Mouse (Mus musculus) spleen, embryonic (tissue): ENCODE results near the gene Spag9.

Experiments
- CTCF ChIA-PET: fragments of 350-600 bp; sonication (Branson Sonifier 250); formaldehyde crosslinking; loops from one replicate; lab custom pipeline; 2022; lab: Charles Lee

Gene Spag9

DNA sequence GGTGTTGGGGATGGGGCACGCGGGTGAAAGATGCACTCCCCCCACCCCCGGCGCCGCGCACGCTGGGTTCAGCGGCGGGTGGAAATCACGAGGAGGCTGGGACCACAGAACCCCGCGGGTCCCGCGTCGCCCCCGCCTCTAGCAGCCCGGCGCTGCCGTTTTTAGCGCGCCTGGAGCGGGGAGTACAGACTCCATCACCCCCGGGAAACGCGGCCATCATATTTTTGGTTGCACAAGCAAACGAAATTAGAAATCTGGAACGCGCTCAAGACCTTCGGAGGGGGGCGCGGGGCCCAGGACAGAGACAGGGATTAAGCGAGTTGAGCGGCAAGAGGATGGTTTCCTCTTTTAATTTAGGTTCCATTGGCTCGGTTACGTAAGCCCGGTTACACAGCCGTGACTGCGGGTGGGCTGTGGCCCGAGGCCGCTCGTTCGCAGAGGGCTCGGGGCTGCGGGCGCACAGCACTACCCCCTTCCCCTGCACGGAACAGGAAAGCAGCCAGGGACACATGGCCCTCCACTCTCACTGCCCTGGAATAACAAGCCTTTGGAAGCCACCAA lies 153.1 kb downstream of the Spag9 start:
- CTCF ChIA-PET: interaction anchor here (0.6 kb wide), 1 partner anchor 8 kb away, joined by 3 read pairs; no protein-coding TSS in a partner anchor

DNA sequence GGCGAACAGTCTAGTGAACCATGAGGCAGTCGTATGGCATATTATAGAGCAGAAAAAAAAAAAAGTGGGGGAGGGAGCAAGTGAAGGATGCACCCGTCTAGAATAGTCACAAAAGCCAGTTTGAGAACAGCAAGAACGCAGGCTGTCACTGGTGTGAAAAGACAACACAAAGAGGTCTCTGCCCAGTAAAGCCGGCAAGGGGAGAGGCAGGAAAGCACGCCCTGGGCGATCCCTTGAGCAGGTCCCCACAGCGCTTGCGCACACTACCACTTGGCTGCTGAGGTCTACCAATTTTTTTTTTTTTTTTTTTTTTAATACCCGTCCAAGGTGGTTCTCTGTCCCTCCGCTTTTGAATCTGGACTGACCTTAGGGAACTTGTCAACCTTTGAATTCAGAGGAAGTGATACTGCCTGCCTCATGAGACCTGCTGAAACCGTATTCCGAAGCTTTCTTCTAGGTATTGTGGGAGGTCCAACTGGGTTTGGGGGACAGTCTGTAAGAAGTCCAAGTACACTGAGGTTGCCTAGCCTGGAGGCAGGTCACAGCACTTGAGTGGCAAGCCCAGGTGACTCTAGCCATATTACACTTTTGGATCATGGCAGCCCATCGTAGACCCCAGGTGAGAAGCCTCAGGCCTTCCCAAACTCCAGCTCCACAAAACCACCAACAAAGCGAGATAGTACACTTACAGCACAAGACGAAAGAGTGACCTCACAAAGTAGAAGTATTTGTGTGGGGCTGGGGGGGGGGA lies 153.8 kb downstream of the Spag9 start:
- CTCF ChIA-PET: interaction anchor here (0.6 kb wide), 1 partner anchor 8 kb away, joined by 3 read pairs; no protein-coding TSS in a partner anchor

DNA sequence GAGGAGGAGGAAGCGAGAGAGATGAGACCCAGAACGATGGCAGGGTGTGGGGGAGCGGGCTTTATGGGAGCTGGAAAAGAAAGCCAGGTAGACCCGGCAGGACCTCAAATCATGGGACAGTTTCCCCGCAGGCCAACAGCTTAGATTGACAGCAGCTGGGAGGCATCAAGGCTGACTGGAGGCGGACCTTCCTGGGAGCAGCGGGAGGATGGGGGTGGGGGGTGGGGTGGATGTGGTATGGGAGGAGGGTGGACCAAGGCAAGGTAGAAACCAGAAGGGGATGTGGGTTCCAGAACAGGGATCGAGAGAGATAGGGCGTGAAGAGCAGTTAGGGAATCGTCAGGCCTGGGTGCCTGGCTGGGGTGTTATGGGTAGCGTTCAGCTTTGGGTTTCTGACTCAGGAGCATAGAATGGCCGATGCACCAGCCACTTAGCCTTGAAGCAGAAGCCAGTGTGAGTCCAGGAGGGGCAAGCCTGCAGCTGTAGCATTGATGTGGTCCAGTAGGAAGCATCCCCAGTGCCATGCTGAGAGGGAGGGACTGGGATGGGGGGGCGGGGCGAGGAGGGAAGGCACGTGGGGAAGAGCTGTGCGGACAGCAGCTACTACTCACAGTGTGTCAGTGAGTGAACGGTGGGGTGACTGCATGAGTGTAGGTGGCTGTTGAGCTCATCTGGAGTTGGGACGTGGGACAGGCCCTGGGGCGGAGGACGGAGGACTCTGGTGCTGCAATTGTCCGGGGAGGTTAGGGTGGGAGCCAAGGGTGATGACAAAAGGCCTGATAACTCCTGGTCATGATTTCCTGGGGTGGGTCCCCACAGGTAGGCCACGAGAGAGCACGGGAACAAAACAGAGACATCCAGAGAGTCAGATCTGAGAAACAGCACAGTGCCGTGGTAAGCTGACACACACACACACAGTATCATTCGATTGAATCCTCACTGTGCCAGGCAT lies 154.9 kb downstream of the Spag9 start:
- CTCF ChIA-PET: no interaction called here

DNA sequence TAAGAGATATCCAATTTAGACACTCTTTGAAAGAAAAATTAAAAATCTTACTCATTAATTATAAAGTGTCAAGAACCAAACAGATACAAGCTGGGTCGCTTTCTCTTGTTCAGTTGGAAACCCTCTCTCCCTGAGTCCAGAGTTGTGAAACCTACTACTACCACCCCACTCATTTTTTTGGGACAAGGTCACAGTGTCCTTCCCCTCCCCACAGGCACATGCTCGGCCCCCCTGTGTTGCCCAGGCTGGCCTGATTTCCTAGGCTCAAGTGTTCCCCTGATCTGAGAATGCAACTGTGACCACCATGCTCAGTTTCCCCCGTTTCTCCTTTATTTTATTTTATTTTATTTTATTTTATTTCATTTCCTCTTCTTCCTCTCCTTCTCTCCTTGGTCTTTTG lies 158.3 kb downstream of the Spag9 start:
- CTCF ChIA-PET: no interaction called here

DNA sequence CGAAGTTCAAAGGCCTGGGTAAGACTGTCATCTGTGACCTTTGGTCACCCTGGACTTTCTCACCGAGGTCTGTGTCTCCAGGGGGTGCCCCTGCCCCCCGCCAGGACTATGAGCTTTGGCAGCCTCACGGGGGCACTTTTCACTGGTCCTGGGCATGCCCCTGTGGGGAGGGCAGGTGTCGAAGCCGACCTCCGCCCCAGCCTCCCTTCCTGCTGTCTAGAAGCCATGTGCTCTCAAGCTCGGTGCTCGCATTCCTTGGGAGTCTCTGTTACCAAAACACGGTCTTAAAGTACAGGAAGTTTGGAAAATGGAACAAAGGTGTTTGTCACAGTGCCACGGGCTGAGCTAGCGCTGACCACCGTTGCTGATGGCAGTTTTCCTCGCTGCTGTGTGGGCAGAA lies 162.6 kb downstream of the Spag9 start:
- CTCF ChIA-PET: no interaction called here

DNA sequence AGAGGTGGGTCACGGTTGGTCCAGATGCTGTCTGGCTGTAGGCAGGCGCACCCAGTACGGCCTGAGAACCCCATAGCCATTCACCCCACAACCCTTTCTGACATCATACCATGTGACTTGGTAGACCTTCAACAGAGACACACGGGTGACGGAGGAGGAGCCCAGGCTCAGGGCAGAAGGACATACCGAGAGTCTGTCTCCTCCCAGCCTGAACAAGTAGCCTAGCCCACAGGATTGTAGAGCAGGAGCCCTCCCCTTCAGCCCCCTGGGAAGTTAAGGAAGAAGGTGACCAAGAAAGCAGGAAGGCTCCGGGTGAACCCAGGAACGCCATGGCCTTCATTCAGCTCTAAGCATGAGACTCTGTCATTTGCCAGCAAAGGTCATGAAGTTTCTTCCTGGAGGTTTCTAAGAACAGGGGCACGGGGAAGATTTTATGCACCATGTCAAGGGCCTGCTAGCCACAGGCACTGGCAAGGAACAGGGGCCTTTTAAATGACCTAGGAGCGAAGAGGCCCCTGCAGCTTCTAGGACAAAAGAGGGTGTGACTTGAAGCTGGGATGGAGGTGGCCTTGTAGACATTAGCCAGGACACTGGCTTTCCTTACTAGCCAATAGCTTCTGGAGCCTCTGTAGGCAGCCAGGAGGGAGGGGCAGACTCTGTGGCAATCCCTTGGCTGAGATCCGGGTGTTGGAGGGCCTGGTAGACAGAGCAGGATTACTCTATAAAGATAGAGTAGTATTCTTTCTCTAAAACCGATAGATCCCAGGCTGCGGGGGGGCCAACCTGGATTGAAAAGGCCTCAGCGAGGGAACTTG lies 163.4 kb downstream of the Spag9 start:
- CTCF ChIA-PET: no interaction called here

DNA sequence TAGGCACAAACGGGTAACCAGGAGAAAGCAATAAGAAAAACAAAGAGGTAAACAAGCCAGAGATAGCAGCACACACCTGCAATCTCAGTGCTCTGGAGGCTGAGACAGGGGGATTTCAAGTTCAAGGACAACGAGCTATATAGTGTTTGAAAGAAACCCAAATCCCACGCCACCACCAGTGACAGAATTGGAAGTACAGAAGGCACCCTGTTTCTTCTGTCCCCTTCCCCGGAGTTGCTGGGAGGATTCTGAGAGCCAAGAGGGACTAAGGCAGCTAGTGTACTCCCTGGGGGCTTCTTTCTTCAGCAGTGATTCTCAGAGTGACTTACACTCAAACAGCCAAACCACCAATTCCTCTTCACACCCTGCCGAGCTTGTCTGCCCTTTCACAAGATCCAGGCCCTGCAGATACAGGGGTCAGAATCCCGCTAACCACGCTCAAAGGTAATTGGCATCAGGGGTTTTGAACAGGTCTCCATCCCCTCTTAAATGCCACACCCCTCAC lies 164.1 kb downstream of the Spag9 start:
- CTCF ChIA-PET: no interaction called here

DNA sequence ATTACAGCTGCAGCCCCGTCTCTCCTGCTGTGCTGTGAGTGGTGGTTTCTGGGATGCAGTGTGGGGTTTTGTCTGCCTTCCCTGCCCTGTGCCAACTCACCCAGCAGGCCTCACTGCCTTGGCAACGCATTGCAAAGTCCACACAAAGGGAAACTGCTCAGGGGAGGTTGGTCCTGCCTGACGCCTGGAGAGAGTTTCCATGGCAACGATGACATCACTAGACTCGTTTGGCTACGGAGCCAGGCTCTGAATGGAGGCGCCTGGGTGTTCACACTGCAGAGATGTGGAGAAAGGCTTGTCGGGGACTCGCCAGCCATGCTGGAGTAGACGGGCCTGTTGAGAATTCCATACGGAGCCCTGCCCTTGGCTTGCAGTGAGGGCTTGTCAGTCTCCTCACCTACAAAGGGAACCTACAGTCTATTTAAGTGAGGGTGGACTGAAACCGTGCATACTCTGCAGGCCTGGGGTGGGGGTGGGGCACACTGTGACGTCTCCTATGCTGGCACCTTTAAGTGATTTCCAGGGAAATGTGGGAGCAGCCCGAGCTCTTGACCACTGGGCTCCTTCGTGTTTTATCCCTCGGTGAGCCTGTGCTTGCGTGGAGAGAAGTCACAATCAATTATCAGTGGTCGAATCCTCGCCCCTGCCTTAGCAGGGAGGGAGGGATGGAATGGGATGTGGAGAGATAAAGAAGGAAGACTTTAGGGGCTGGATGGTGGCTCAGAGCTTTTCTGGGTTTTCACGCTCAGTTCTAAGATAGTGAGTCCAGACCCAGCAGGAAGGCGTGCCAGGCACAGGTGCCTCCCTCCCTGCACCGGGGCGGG lies 164.8 kb downstream of the Spag9 start:
- CTCF ChIA-PET: interaction anchor here (0.7 kb wide), 1 partner anchor 81 kb away, joined by 3 read pairs; no protein-coding TSS in a partner anchor

DNA sequence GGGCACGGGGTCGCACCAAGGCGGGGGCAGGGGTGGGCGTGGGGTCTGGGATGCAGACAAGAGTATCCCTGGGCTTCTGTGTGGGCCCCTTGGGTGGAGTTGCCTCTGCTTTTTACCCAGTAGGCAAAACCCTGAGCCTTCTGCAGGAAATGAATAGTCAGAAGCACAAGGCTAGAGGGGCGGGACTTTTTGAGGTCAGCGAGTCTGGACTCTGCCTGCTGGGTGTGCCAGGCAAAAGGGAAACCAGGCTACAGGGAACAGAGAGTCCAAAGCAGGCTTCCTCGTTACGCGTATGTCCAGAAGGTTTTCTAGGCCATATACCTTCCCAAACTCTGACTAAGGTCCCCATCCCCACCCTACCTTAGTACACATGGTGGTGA lies 165.4 kb downstream of the Spag9 start:
- CTCF ChIA-PET: interaction anchor here (0.7 kb wide), 1 partner anchor 81 kb away, joined by 3 read pairs; no protein-coding TSS in a partner anchor

DNA sequence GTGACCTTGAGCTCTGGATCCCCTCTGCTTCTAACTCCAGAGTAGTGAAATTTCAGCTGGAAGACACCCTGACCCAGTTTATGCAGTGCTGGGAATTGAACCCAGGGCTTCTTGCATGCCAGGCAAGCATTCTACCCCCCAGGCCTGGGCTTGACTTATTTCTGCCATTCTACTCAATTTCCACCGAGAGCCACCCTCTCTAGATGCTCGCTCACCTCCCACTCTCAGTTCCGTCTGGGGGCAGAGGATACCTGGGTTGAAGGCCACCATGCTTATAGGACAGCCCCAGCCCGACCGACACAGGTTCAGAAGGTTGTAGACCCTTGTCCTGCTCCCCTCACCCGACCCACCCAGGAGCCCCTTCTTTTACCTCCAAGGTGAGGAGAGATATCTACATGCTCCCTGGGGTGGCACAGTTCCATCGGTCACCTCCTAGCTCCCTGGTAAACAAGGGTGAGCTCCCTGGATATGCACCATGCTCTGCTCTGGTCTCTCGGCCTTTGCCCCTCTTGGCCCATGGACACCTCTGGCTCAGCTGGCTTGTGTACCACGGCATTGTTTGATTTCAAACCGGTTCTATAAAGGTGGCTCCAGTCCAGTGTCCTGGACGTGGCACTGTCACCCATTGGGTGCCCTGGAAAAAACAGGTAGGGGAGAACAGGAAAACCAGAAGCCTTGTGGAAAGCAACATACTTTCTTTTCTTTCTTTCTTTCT lies 166.1 kb downstream of the Spag9 start:
- CTCF ChIA-PET: no interaction called here

DNA sequence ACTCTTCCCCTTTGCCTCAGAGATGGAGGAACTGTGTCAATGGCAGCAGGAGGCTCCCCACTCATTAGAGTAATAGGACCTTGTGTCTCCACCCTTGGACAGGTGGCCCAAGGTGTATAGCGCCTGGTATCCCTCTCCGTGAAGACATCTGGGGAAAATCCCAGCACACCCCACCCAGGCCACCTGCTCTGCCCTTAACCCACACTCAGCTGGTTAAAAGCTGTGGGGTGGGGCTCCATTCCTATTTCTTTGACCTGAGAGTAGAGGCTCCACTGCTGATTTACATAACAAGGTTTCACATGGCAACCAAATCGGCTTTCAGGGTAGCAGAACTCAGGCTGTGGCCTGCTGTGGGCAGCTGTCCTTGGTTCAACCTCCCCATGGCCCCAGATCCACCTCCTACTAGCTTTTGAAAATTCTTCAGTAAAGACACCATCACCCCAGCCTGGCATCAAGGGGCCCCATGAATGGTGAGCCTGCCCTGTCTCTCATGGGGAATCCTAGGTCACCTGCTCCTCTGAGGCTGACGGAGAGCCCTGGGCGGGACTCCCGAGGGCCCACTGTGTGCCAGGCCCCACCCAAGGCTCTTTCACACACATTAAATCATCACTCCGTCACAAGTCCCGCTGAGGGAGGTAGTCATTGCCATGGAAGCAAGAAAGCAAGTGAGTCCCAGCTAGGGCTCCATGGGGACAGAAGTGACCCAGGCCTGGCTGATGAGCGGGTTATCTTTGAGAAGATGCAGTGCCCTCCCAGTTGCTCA lies 167.3 kb downstream of the Spag9 start:
- CTCF ChIA-PET: no interaction called here

DNA sequence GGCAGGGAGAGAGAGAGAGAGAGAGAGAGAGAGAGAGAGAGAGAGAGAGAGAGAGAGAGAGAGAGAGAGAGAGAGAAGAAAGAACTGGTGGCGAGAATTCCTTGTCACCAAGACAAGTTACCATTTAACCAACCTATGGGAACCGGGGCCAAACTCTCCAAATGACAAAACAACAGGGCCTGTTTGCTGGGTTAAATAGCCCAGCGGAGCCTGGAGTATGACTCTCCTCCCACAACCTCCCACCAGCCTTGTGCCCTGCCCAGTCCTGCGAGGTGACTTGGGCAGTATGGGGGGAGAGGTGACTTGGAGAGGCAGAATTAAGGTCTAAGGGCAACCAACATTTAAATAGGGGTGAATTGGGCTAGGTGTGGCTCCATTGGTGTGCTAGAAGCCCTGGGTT lies 169.9 kb downstream of the Spag9 start:
- CTCF ChIA-PET: no interaction called here

DNA sequence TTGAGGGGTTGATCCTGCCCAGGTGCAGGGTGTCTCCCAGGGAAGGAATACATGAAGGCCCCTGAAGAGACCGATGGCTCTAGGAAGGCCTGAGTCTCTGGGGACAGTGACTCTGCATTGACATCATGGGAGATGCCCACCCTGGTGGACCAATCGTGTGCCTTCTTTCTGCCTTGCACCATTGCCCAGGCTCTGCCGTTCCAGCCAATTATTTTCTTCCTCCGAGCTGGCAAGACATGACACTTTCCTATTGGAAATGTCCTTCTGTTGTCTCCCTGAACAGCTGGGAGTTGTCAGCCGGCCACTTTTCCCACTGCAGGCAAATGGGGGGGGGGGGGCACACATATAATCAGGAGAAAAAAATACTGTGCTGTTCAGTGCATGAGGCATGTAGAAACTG lies 172.3 kb downstream of the Spag9 start:
- CTCF ChIA-PET: no interaction called here

DNA sequence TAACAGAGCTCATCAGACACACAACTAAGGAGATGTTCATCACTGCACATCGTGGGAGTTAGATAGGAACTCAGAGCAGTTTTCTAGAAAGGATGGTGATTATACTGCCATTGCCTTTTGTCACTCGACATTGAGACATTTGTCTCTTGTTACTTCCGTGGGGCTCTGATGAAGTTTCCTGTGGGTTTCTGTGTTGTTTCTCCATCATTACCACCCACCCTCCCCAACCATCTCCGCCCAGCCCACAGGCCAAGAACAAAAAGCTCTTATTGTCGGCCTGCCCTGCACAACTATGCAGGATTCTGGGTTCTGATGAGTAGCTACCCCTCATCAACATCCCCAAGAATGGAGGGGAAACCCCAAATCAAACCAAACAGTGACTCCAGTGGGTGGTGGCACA lies 173.7 kb downstream of the Spag9 start:
- CTCF ChIA-PET: no interaction called here

DNA sequence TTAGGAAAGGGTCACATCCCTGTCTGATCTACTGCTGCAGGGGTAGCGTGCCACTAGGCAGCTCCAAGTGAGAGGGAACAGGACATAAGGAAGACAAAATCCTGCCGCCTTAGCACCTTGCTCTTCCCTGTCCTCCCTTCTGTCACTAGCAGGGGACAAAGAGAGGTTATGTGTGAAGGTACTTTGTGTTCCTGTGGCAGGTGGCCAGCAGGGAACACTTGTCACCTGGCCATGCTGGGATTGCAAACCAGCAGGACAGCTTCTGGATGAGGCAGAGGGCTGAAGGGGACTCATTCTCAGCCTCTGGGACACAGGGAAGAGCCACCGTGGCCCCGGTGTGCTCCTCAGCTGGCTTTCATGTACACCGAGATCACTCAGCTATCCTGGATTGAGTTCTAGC lies 175.8 kb downstream of the Spag9 start:
- CTCF ChIA-PET: no interaction called here

DNA sequence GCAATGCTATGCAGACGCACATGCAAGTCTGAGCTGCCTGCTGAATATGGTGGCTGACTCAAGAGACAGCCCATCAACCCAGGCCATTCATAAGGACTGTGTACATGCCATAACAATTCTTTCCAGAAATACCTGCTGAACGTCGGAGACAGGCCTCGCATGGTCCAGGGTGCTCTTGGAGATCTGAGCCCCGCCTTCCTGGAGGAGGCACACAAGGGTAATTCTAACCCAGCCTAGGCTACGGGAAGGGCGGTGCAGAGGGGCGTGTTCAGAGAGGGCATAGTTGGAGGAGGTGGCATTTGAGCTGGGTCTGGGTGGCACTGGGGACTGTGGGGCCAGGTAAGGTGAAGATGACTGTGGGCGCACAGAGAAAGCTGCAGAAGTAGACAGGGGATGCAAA lies 176.3 kb downstream of the Spag9 start:
- CTCF ChIA-PET: no interaction called here

DNA sequence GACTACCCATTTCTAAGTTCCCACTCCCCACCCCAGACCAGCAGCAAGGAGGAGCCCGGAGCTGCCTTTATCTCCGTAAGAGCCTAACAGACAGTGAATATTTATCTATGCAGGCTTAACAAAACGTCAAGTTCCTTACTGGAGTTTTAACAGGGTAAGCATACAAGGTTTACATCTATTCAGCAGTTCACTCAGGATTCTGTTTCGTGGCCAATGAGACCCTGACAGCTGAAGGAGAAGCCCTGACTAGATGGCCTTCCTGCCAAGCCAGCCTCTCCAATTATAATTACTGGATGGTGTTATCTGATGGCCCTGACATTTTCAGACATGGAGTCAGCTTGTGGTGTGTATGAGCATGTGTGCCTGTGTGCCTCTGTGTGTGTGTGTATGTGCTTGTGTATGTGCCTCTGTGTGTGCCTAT lies 177.8 kb downstream of the Spag9 start:
- CTCF ChIA-PET: no interaction called here

DNA sequence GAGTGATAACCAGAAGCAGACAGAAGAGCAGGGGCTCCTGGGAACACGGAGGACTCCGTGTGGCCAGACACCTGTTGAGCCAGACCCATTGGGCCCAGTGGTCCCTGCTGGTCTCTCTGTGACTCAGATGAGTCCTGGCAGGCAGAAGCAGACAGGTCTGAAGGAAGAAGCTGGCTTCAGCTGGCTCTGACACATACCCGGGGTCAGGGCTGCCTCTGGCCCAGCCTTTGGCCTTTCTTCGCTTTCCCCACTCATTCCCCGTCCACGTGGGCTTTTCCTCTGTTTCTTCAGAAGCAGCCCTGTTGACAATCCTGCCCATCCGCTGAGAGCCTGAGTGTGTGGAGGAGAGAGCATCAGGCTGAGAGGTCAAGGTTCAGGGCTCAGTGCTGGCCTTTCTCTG lies 179.4 kb downstream of the Spag9 start:
- CTCF ChIA-PET: no interaction called here
